Mouse (Mus musculus) urinary bladder, postnatal 10 days (tissue): ENCODE measurements at regions not wholly inside any gene's neighbourhood (a gene's known extent, or its start where the extent isn't known, plus 50 kb on each side); places are given as distances from the start of the nearest gene placed in this dataset.

Experiments
- DNase-seq: peaks from one replicate; pipeline ENCODE4 v3.0.0; 2022; ENCODE audit warnings: low spot score

GRCm38 (mm10) chr1:151088535-151089125 lies 93.7 kb upstream of the Gm47985 start:
- DNase-seq, result no peak

DNA sequence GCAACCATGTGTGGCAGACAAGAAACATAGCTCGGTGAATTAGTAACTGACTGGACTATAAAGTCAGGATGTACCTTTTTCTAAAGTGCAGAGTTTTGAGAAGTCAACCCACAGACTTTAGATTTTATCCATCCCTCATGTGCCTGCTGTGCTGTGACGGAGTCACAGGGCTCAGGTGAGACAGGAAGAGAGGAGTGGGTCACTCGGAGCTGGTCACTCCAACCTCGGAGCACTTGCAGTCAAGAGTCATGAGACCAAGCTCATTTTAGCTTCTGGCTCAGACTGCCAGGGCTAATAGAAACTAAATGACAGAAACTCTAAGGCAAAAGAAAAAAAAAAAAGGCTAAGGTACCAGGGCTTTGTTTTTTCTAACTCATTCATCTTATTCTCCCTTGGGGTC lies 90.3 kb upstream of the Gm47985 start:
- DNase-seq, result no peak

DNA sequence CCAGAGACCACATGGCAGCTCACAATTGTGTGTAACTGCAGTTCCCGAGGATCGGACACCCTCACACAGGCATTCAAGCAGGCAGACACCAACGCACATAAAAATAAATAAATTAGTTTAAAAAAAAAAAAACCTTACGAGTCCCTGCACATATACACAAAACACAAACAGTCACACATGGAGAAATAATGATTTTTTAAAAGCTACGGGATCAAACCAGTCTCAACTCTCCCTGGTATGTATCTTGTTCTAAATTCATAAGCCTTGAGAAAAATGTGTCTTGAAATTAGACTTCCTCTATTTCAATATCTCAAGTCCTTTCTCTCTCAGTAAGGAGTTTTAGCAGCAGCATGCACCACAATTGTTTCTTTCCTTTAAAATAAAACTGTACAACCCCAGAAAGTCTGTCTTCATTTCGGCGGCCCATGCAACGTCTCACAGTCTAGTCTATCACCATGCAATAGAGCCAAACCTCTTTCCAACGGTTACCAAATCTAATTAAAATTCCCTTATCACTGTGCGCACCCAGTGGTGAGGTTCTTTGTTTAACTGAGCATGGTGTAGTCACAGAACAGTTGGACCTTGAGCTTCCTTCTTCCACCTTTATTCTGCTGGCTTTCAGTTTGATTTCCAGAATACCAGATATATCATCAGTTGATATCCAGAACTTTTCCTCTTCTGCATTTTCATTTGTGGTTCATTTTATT lies 86.8 kb upstream of the Gm47985 start:
- DNase-seq, result no peak

GRCm38 (mm10) chr1:151096079-151096478 lies 86.3 kb upstream of the Gm47985 start:
- no peak for DNase-seq

- DNase-seq, result no peak
Observed at GRCm38 (mm10) chr1:151097506-151097905, 84.8 kb upstream of the Gm47985 start.

DNA sequence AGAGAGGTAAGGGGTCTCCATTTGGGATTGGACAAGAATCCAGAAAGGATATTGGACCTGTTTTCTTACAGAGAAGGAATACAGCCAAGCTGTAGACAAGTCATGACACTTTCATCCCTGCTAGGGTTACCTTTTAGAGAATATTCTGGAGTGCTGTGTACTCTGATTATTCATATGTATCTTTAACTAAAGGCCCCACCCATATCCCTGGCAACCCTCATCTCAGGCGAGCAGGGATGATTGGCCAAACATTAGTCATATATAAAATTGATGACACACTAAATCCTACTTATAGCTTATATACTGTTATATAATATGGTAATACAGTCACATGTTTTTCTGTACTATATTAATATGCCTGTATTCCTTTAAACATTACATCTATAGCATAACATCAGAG lies 83.6 kb upstream of the Gm47985 start:
- DNase-seq, result no peak

DNA sequence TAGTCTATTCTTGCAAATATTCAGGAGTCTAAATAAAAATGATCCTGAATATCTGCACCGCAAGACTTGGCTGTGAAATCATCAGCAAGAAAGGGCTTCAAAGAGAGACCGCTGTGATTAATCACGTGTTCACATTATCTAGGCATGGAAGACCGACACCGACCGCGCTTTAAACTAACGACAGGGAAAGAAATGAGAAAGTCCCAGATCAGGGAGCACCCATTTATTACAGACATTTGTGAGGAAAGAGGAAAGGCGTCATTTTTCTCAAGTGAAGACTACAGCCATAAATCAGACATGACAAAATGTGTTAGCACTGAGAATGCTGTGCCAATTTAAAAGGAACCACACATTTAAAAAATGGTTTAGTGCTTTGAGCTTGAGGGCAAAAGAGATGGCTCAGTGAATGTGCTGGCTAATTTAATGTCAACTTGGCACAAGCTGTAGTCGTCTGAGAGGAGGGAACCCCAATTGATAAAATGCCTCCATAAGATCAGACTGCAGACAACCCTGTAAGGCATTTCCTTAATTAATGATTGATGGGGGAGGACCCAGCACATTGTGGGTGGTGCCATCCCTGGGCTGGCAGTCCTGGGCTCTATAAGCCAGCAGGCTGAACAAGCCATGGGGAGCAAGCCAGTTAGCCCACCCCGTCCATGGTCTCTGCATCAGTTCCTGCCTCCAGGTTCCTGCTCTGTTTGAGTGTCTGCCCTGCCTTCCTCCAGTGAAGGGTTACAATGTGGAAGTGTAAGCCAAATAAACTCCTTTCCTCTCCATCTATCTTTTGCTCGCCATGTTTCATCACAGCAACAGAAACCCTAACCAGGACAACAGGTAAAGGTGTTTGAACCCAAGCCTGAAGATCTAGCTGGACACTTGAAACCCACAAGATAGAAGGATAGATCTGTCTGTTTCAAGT lies 81.5 kb upstream of the Gm47985 start:
- no peak for DNase-seq

DNA sequence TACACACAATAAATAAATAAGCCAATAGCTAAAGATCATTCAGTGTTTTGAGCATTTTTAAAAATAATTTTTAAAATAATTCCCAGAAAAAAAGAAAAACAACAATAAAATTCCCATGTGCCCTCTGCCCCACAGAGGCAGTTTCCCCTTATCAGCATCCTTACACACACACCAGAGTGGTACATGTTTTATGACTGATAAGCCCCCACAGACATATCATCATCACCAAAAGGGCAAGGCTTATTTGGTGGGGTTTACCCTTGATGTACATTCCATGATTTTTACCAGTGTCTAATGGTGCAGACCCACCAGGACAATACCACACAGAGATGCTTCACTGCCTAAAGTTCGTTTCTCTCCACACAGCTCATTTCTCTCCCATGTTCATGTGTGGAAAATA lies 80.8 kb upstream of the Gm47985 start:
- no peak for DNase-seq

GRCm38 (mm10) chr1:151102061-151102460 lies 80.3 kb upstream of the Gm47985 start:
- no peak for DNase-seq

- no peak for DNase-seq
Observed at GRCm38 (mm10) chr1:151102646-151103391, 79.5 kb upstream of the Gm47985 start.

DNA sequence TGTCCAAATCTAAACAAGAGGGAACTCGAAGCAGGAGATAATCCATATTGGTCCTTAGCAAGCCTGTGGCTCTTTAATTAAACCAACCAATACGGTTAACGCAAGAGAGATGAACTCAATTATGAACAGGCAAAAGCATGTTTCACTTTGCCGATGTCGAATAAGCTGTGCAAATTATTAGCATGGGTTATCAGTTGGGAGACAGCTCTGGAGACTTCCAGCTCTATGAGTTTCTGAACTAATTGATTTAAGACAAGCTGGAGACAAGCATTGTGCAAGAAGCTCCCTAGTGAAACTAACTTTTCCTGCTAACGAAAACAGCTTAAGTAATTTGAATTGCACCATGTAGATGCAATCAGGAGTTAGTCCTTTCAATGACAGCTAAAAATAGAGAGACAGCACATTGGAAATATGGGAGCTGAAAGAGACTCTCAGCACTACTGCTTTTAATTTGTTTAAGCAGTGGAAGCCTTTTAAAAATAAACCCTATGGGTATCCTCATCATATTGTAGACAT lies 78.8 kb upstream of the Gm47985 start:
- no peak for DNase-seq

DNA sequence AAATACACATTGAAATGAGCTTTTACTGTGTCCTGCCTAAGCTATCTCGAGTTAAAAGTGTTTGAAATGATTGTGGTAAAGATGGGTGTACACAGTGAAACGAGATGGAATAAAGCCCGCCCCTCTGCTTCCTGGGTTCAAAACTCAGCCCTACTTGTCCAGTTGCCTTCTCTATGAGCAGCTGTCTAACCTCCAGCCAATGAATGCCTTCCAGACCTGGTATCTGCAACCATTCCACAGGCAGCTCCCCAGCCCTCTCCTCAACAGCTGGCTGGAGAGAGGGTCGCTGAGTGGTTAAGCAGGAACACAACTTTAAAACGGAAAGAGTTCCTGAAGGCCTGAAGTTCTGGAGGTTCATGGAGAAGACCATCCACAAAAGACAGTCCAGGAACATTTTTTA lies 78.0 kb upstream of the Gm47985 start:
- DNase-seq, result no peak

DNA sequence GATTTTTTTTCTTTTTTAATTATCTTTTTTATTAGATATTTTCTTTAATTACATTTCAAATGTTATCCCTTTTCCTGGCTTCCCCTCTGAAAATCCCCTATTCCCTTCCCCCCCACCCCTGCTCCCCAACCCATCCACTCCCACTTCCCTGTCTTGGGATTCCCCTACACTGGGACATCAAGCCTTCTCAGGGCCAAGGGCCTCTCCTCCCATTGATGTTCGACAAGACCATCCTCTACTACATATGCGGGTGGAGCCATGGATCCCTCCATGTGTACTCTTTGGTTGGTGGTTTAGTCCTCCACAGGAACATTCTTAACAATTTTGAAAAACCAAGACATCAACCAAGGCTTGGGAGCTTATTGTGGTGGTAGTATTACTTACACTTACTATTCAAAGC lies 77.5 kb upstream of the Gm47985 start:
- DNase-seq, result no peak

DNA sequence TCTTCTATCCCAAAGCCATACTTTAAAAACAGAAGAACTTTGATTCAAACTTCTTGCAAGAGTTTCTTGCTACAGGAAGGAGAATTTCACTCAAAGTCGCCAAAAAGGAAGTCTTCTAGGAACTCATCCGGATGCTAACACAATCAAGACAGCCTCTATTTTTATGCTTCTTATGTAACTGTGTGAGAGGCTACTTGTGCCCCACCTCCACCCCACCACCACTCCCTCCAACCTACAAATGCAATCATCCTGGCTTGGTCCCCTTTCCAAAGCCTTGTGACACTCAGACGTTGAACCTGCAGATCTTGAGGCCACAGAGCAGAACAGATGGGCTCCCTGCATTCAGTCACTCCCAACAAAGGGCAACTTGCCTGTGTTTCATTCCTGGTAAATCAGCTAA lies 77.1 kb upstream of the Gm47985 start:
- DNase-seq, result no peak

DNA sequence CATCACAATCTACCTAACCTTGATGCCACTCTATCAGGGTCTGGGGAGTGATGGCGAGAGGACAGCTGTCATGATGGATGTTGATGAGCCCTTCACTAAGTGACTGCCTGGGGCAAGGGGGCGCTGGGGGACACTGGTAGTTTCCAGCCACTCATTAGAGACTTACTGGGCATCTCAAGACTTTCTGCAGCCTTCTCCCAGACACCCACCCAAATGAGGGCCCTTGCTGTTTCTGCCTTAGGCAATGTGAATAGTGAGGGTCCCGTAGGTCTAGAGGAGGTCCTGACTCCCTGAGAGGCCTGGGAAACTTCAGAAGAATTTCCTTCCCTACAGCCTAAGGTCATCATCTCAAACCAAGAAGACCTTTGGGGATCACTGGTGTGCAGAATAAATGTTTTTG lies 74.9 kb upstream of the Gm47985 start:
- no peak for DNase-seq

GRCm38 (mm10) chr1:151109333-151109732 lies 73.0 kb upstream of the Gm47985 start:
- DNase-seq, result no peak

- DNase-seq, result no peak
Observed at GRCm38 (mm10) chr1:151110412-151110811, 71.9 kb upstream of the Gm47985 start.

DNA sequence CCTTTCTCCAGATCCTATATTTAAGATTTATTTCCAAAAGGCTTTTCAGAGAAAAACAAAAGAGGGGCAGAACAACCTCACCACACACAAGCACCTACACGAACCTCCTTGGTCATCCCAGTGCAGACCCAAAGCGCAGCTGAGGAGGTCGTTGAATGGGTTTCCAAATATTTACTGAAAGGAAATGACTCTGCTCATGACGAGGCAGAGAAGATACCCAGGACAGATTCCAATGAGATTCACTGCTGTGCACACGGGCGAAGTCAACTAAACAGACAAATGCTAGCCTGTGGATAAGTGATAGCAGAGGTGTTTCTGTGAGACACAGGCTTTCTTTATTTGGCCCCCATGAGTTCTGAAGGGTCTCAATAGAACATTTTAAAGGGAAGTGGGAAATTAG lies 70.7 kb upstream of the Gm47985 start:
- DNase-seq, result no peak

DNA sequence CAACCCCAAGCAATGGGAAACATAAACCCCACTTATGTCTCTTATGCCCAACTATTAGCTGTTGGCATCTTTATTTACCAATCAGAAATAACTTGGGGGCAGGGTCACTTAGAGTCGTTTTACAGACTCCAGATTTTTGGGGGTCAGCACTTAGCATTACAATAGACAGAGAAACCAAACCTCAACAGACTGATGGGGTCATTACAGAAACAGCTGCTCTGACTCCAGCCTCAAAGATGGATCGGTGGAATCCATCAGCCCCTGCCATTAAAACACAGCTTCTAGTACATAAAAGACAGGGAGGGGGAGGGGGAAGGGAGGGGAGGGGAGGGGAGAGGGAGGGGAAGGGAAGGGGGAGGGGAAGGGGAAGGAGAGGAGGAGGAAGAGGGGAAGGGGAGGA lies 69.9 kb upstream of the Gm47985 start:
- DNase-seq, result no peak

- DNase-seq, result no peak
Observed at GRCm38 (mm10) chr1:151113199-151113598, 69.1 kb upstream of the Gm47985 start.

GRCm38 (mm10) chr1:151118530-151118929 lies 63.8 kb upstream of the Gm47985 start:
- no peak for DNase-seq

DNA sequence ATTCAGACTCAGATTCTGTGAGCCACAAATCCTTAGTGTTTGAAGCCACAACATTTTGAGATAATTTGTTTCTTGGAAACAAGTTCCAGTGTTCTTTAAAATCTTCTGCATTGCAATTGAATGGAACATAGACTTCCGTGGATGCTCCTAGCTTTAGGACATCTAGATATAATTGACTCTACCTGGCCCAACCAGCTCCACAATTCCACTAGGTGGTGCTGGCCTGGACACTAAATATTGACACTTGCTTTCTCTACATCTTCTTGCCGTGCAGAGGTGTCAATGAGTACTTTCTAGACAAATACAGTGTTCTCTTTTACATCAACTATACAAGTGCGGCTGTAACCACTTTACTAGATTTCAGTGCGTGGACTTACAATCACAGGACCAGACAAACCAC lies 63.4 kb upstream of the Gm47985 start:
- no peak for DNase-seq
